Mouse (Mus musculus): Measurements from ENCODE around the gene Fgf15. TPM values are rescaled to one million over a fixed set of nuclear protein-coding genes. Genes with fewer than 3 reads are reported as not detected.
A peak's percentile ranks its signal among the peaks of the same experiment; 100 is the strongest.
"Not testable (repeated sequence)": the region's sequence is repeated elsewhere in the genome, so short reads cannot be mapped to it uniquely, and the experiment has no call there.

Fgf15 gene
- total RNA-seq, 1 experiment, result 10.8 TPM

DNA sequence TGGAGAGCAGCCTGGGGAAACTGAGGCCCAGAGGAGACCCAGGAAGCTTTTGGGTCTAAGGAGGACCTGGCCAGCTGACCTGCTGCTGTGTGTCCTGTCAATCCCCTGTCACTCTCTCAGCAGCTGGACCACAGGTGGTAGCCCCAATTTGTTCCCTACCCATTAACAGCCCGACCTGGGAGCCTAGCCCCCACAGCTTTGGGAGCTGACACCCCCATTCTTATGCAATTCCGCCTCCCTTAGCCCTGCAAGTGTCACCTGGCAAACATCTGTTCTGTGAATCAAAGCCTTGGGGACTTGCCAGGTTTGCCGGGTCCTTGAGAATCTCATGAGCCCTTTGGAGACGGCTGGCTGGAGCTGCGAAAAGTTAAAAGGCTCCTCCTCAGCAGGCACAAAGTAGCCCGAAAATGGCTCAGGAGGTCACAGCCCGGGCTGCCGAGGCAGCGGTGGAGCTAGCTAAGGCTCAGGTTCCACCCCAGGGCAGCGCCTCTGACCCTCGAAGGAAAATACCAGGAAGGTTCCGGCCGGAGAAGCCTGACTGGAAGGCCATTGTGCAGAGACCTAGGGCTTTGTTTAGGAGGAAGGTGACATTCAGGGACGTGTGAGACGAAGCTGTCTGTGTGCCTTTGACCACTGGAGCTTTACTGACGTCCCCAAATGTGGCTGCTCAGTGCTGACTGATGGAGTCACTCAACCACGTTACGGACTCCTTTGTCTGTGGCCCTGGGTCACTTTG lies 7.6 kb upstream of the Fgf15 start:
- peak; percentile 75 for DNase-seq (ENCODE audit: low read depth, low spot score)
- no peaks in the 10 kb centered on the region for H3K36me3 ChIP-seq (ENCODE audit: control insufficient read depth, insufficient read depth, low read length, poor library complexity, severe bottlenecking)
- TF ChIP-seq MAFK (IDR thresholded peaks at IDR 0.05; ENCODE audit: insufficient read depth, low read depth, low read length), result no peak
- no peak for TF ChIP-seq CHD2 (IDR thresholded peaks at IDR 0.05; ENCODE audit: low read depth, low read length)
- TF ChIP-seq ZNF384 (IDR thresholded peaks at IDR 0.05; ENCODE audit: low read depth, low read length), result 0 out of 2 replicates have a peak, but pooled peaks have one; percentile 26
- no peak for TF ChIP-seq ZC3H11A (IDR thresholded peaks at IDR 0.05; ENCODE audit: borderline replicate concordance, low read depth, low read length)
- no peak overlapping the region for H3K9ac ChIP-seq (ENCODE audit: insufficient read depth, low read depth, low read length, poor library complexity, severe bottlenecking)
- H3K4me3 ChIP-seq (ENCODE audit: insufficient read depth in 1 of 2, low read depth in 1 of 2, low read length in 2 of 2, poor library complexity in 1 of 2, severe bottlenecking in 1 of 2), result peak overlapping the region in 1 of 2 experiments; percentile 27; a peak in 1 of 4 replicates
- H3K9me3 ChIP-seq (ENCODE audit: control insufficient read depth, insufficient read depth, low read depth, low read length), result no peaks in the 10 kb centered on the region
- peaks cover 7 to 8% of the 10 kb centered on the region in 2 experiments for H3K4me1 ChIP-seq (ENCODE audit: control insufficient read depth in 2 of 2, insufficient read depth in 2 of 2, low read length in 2 of 2, poor library complexity in 1 of 2)
- H3K27ac ChIP-seq (ENCODE audit: insufficient read depth, low read depth, low read length, poor library complexity, severe bottlenecking), result peak overlapping the region; percentile 7; the same call in 1 of the 2 replicates
- in situ Hi-C loops (cut with MboI; ENCODE audit: low sequenced_read_pairs in 2 of 2, unreplicated experiment in 2 of 2), result no loop called here

DNA sequence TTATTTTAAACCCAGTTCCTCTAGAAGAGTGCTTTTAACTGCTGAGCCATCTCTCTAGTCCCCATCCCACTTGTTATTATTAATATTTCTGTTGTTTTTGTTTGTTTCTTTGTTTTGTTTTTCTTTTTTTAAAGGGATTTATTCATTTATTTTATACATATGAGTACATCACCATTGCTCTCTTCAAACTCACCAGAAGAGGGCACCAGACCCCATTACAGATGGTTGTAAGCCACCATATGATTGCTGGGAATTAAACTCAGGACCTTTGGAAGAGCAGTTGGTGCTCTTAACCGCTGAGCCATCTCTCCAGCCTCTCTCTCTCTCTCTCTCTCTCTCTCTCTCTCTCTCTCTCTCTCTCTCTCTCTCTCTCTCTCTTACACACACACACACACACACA lies 5.7 kb upstream of the Fgf15 start:
- not testable (repeated sequence) for DNase-seq (ENCODE audit: low read depth, low spot score); H3K9me3 ChIP-seq (ENCODE audit: control insufficient read depth, insufficient read depth, low read depth, low read length); H3K4me3 ChIP-seq (ENCODE audit: insufficient read depth in 1 of 2, low read depth in 1 of 2, low read length in 2 of 2, poor library complexity in 1 of 2, severe bottlenecking in 1 of 2); H3K27ac ChIP-seq (ENCODE audit: insufficient read depth, low read depth, low read length, poor library complexity, severe bottlenecking); H3K36me3 ChIP-seq (ENCODE audit: control insufficient read depth, insufficient read depth, low read length, poor library complexity, severe bottlenecking); H3K9ac ChIP-seq (ENCODE audit: insufficient read depth, low read depth, low read length, poor library complexity, severe bottlenecking); H3K4me1 ChIP-seq (ENCODE audit: control insufficient read depth in 2 of 2, insufficient read depth in 2 of 2, low read length in 2 of 2, poor library complexity in 1 of 2)
- in situ Hi-C loops (cut with MboI; ENCODE audit: low sequenced_read_pairs in 2 of 2, unreplicated experiment in 2 of 2), result loop anchor here in 1 of 2 experiments (5.0 kb wide), 1 partner anchor 98 kb away; no protein-coding TSS in a partner anchor

DNA sequence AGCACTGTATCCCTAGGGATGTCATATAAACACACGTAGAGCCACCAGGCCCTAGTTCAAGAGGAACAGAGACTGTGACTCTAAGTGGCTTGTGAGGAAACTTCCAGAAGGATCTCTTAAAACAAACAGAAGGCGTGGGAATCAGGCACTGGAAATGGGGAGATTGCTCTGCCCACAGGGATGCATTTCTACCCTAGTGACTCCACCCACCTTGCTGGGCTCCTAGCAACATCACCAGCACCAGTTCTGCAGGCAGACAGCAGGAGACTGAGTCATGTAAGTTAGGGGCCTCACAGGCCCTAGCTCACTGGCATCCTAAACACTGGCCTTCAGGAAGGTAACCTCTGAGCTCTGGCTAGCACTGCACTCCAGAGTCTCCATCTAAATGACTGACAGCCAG lies 4.5 kb upstream of the Fgf15 start:
- in situ Hi-C loops (cut with MboI; ENCODE audit: low sequenced_read_pairs in 2 of 2, unreplicated experiment in 2 of 2), result loop anchor here in 1 of 2 experiments (5.0 kb wide), 1 partner anchor 100 kb away; no protein-coding TSS in a partner anchor
- no peaks in the 10 kb centered on the region for H3K36me3 ChIP-seq (ENCODE audit: control insufficient read depth, insufficient read depth, low read length, poor library complexity, severe bottlenecking)
- no peak overlapping the region for H3K9ac ChIP-seq (ENCODE audit: insufficient read depth, low read depth, low read length, poor library complexity, severe bottlenecking)
- DNase-seq (ENCODE audit: low read depth, low spot score), result no peak
- peaks cover 9% of the 10 kb centered on the region in 2 experiments for H3K4me1 ChIP-seq (ENCODE audit: control insufficient read depth in 2 of 2, insufficient read depth in 2 of 2, low read length in 2 of 2, poor library complexity in 1 of 2)
- no peaks in the 10 kb centered on the region for H3K9me3 ChIP-seq (ENCODE audit: control insufficient read depth, insufficient read depth, low read depth, low read length)
- no peak for TF ChIP-seq MAFK (IDR thresholded peaks at IDR 0.05; ENCODE audit: insufficient read depth, low read depth, low read length)
- TF ChIP-seq CHD2 (IDR thresholded peaks at IDR 0.05; ENCODE audit: low read depth, low read length), result no peak
- TF ChIP-seq ZC3H11A (IDR thresholded peaks at IDR 0.05; ENCODE audit: borderline replicate concordance, low read depth, low read length), result no peak
- TF ChIP-seq HCFC1 (IDR thresholded peaks at IDR 0.05; ENCODE audit: borderline replicate concordance, insufficient read depth, low read length), result no peak
- no peak for TF ChIP-seq ZNF384 (IDR thresholded peaks at IDR 0.05; ENCODE audit: low read depth, low read length)
- H3K4me3 ChIP-seq (ENCODE audit: insufficient read depth in 1 of 2, low read depth in 1 of 2, low read length in 2 of 2, poor library complexity in 1 of 2, severe bottlenecking in 1 of 2), result no peak overlapping the region
- no peak overlapping the region for H3K27ac ChIP-seq (ENCODE audit: insufficient read depth, low read depth, low read length, poor library complexity, severe bottlenecking)

- no peak for DNase-seq (ENCODE audit: low read depth, low spot score)
- Histone ChIP-seq H3K4me3 (ENCODE audit: insufficient read depth in 1 of 2, low read depth in 1 of 2, low read length in 2 of 2, poor library complexity in 1 of 2, severe bottlenecking in 1 of 2) (no peak overlapping the region), H3K36me3 (ENCODE audit: control insufficient read depth, insufficient read depth, low read length, poor library complexity, severe bottlenecking) (no peaks in the 10 kb centered on the region), H3K9ac (ENCODE audit: insufficient read depth, low read depth, low read length, poor library complexity, severe bottlenecking) (no peak overlapping the region), H3K4me1 (ENCODE audit: control insufficient read depth in 2 of 2, insufficient read depth in 2 of 2, low read length in 2 of 2, poor library complexity in 1 of 2) (peaks cover 9% of the 10 kb centered on the region in 2 experiments), H3K27ac (ENCODE audit: insufficient read depth, low read depth, low read length, poor library complexity, severe bottlenecking) (no peak overlapping the region), H3K9me3 (ENCODE audit: control insufficient read depth, insufficient read depth, low read depth, low read length) (no peaks in the 10 kb centered on the region)
- in situ Hi-C loops (cut with MboI; ENCODE audit: low sequenced_read_pairs in 2 of 2, unreplicated experiment in 2 of 2), result loop anchor here in 1 of 2 experiments (5.0 kb wide), 1 partner anchor 100 kb away; no protein-coding TSS in a partner anchor
- TF ChIP-seq ZNF384 (IDR thresholded peaks at IDR 0.05; ENCODE audit: low read depth, low read length) (no peak), HCFC1 (IDR thresholded peaks at IDR 0.05; ENCODE audit: borderline replicate concordance, insufficient read depth, low read length) (no peak), CHD2 (IDR thresholded peaks at IDR 0.05; ENCODE audit: low read depth, low read length) (no peak), ZC3H11A (IDR thresholded peaks at IDR 0.05; ENCODE audit: borderline replicate concordance, low read depth, low read length) (no peak), MAFK (IDR thresholded peaks at IDR 0.05; ENCODE audit: insufficient read depth, low read depth, low read length) (no peak)
These were observed 4.0 kb upstream of the Fgf15 start for GRCm38 (mm10) chr7:144892322-144892721.

Data from ES-E14 (cell line).